Mouse (Mus musculus) urinary bladder, adult 2 months (tissue): ENCODE measurements around the gene Il18rap. TPM values are rescaled to one million over a fixed set of nuclear protein-coding genes. Genes with fewer than 3 reads are reported as not detected.
"Not testable (repeated sequence)": the region's sequence is repeated elsewhere in the genome, so short reads cannot be mapped to it uniquely, and the experiment has no call there.

Experiments used
- DNase-seq: peaks from one replicate; pipeline ENCODE4 v3.0.0; 2022; ENCODE audit warnings: low spot score
- polyA plus RNA-seq: library from polyadenylated mRNA; depleted of rRNA; stranded (reverse); fragments of >200 nt; gene quantifications from 2 replicates; pipeline ENCODE4 v1.2.3, GENCODE M21; 2012; rRNA removed

Il18rap gene
- polyA plus RNA-seq, 1 experiment, result 0.98 TPM

GRCm38 (mm10) chr1:40544650-40545049 is 29.5 kb downstream of the Il18rap start:
- no peak for DNase-seq

- no peak for DNase-seq
Observed at GRCm38 (mm10) chr1:40546645-40547044, 31.5 kb downstream of the Il18rap start.

GRCm38 (mm10) chr1:40547064-40547572 is 32.0 kb downstream of the Il18rap start:
- DNase-seq, result no peak

- DNase-seq, result no peak
Observed at GRCm38 (mm10) chr1:40547762-40548161, 32.6 kb downstream of the Il18rap start.

- DNase-seq, result no peak
Observed at GRCm38 (mm10) chr1:40569374-40569773, 54.2 kb downstream of the Il18rap start.

- DNase-seq, result no peak
Observed at GRCm38 (mm10) chr1:40579784-40580183, 64.6 kb downstream of the Il18rap start, which contains the start of gene Slc9a4. TSS of gene Slc9a4 (plus strand) at chr1:40580081.

- no peak for DNase-seq
Observed at GRCm38 (mm10) chr1:40580269-40580668, 65.1 kb downstream of the Il18rap start.

GRCm38 (mm10) chr1:40586776-40587175 is 71.6 kb downstream of the Il18rap start:
- no peak for DNase-seq

GRCm38 (mm10) chr1:40590931-40591330 is 75.8 kb downstream of the Il18rap start:
- no peak for DNase-seq

- no peak for DNase-seq
Observed at GRCm38 (mm10) chr1:40597822-40598221, 82.7 kb downstream of the Il18rap start.

GRCm38 (mm10) chr1:40599661-40600060 is 84.5 kb downstream of the Il18rap start:
- DNase-seq, result not testable (repeated sequence)

- no peak for DNase-seq
Observed at GRCm38 (mm10) chr1:40600394-40601327, 85.5 kb downstream of the Il18rap start.

Other genes with a start within 250 kb of the Il18rap start
- gene Il1rl2, start 190.8 kb upstream of the Il18rap start, polyA plus RNA-seq, result 7.2 and 8.8 TPM in 2 replicates
- 1.6 and 1.8 TPM in 2 replicates for gene Il1rl1, start 85.8 kb upstream of the Il18rap start, polyA plus RNA-seq
- gene Il18r1, start 49.8 kb upstream of the Il18rap start, polyA plus RNA-seq, result 4.3 and 5.3 TPM in 2 replicates
- gene Slc9a4, start 64.7 kb downstream of the Il18rap start, polyA plus RNA-seq, result 7.7 and 8.3 TPM in 2 replicates
- 5.2 and 7.0 TPM in 2 replicates for gene Slc9a2, start 165.2 kb downstream of the Il18rap start, polyA plus RNA-seq